Mouse (Mus musculus): ENCODE results near the gene Strbp. TPM values are rescaled to one million over a fixed set of nuclear protein-coding genes. Genes with fewer than 3 reads are reported as not detected.

Strbp gene
- polyA plus RNA-seq (2017; shearing (Covaris generic)), result 1 to 10 TPM; 7.6 to 8.3 TPM

GRCm38 (mm10) chr2:37703230-37703954 is at the start of gene Strbp:
Gene Strbp, minus strand, starts transcription at chr2:37703859.
- peak; percentile 83 for ATAC-seq

- no peak for ATAC-seq
Measured at GRCm38 (mm10) chr2:37751114-37751513, 47.5 kb upstream of the Strbp start.

- ATAC-seq, result no peak
Measured at GRCm38 (mm10) chr2:37749323-37749722, 45.7 kb upstream of the Strbp start.

GRCm38 (mm10) chr2:37748442-37749066 is 44.9 kb upstream of the Strbp start:
- no peak for ATAC-seq

GRCm38 (mm10) chr2:37747909-37748308 is 44.2 kb upstream of the Strbp start:
- ATAC-seq, result no peak

- no peak for ATAC-seq
Measured at GRCm38 (mm10) chr2:37746293-37747049, 42.8 kb upstream of the Strbp start.

- no peak for ATAC-seq
Measured at GRCm38 (mm10) chr2:37744773-37745395, 41.2 kb upstream of the Strbp start.

GRCm38 (mm10) chr2:37741806-37742554 is 38.3 kb upstream of the Strbp start:
- no peak for ATAC-seq

- ATAC-seq, result no peak
Measured at GRCm38 (mm10) chr2:37735807-37736188, 32.1 kb upstream of the Strbp start.

GRCm38 (mm10) chr2:37734979-37735806 is 31.5 kb upstream of the Strbp start:
- no peak for ATAC-seq

GRCm38 (mm10) chr2:37731241-37731801 is 27.7 kb upstream of the Strbp start:
- ATAC-seq, result no peak

- ATAC-seq, result no peak
Measured at GRCm38 (mm10) chr2:37724231-37724630, 20.6 kb upstream of the Strbp start.

GRCm38 (mm10) chr2:37723501-37724090 is 19.9 kb upstream of the Strbp start:
- ATAC-seq, result no peak

- ATAC-seq, result no peak
Measured at GRCm38 (mm10) chr2:37722674-37723465, 19.2 kb upstream of the Strbp start.

GRCm38 (mm10) chr2:37716266-37716665 is 12.6 kb upstream of the Strbp start:
- ATAC-seq, result peak; percentile 37

- ATAC-seq, result no peak
Measured at GRCm38 (mm10) chr2:37715364-37715763, 11.7 kb upstream of the Strbp start.

GRCm38 (mm10) chr2:37713100-37713499 is 9.4 kb upstream of the Strbp start:
- no peak for ATAC-seq

GRCm38 (mm10) chr2:37708835-37709234 is 5.2 kb upstream of the Strbp start:
- no peak for ATAC-seq

- no peak for ATAC-seq
Measured at GRCm38 (mm10) chr2:37704141-37704760, 592 bp upstream of the Strbp start.

Data from CD4-positive, CD25-positive, alpha-beta regulatory T cell, adult 4 months (primary cell).